Mouse (Mus musculus): ENCODE measurements at regions not wholly inside any gene's neighbourhood (a gene's known extent, or its start where the extent isn't known, plus 50 kb on each side); places are given as distances from the start of the nearest gene placed in this dataset.

DNA sequence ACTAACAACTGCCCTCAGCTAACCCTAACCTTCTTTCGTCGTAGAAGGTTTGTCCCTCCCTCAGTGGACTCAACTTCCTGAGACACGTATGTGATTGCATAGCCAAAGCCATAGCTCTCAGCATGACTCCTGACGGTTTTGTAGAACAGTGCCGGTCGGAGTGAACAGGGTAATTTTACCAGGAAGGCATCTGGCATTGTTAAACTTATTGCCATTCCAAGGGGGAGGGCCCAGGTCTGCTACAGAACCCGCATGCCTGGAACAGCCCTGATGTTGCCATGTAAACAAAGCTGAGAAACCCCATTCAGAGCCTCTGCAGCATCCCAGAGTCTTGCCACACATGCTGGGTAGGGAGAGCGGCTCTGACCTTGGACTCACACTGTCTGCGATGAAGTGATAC is 52.2 kb upstream of the Adgrl2 start:
- no peak for TF ChIP-seq CTCF (conservative IDR thresholded peaks at IDR 0.05; ENCODE audit: low read length)
- no peak for TF ChIP-seq NANOG (IDR thresholded peaks at IDR 0.05; ENCODE audit: borderline replicate concordance, low read length)
- TF ChIP-seq POU5F1 (IDR thresholded peaks at IDR 0.05; ENCODE audit: borderline replicate concordance, low read length), result no peak
